8 mouse cellular contexts compared by ENCODE assay signal in genomic region chr7:28665620-28666579, GRCm38 (mm10). TPM values are rescaled to one million over a fixed set of nuclear protein-coding genes. Genes with fewer than 3 reads are reported as not detected.
DNase-seq lines count a peak whose midpoint lies in the region; ATAC-seq lines count a peak whose summit lies in the region.

No protein-coding gene starts in this region.

- no peak overlapping the region for H3K9ac ChIP-seq in heart, embryonic 11.5 days (ENCODE audit: low read depth, low read length)

- 24% methylated on average over 15 of the region's 15 CpGs for WGBS in heart, embryonic 11.5 days (ENCODE audit: insufficient replicate concordance)

- 0 out of 2 replicates have a peak, but pooled peaks cover 2% of the 10 kb centered on the region for H3K9me3 ChIP-seq in heart, embryonic 11.5 days (replicated peaks; ENCODE audit: control insufficient read depth, low read length)

- ATAC-seq in heart, embryonic 11.5 days (replicated peaks; ENCODE audit: insufficient number of reproducible peaks, low FRiP score, low TSS enrichment), result no peak
- peak; percentile 71 to 86 for ATAC-seq in hematopoietic stem cell, adult 5-6 weeks (replicated peaks in 1 of 2; ENCODE audit: insufficient read depth in 1 of 2, low FRiP score in 2 of 2, low TSS enrichment in 1 of 2, low read depth in 1 of 2, poor library complexity in 2 of 2, severe bottlenecking in 2 of 2)

- H3K27ac ChIP-seq in heart, embryonic 11.5 days (ENCODE audit: low read depth, low read length), result no peak overlapping the region

- H3K4me3 ChIP-seq in heart, embryonic 11.5 days (ENCODE audit: low read depth, low read length), result no peak overlapping the region

- H3K4me2 ChIP-seq in heart, embryonic 11.5 days, result peak overlapping the region; percentile 29

- no peaks in the 10 kb centered on the region for H3K36me3 ChIP-seq in heart, embryonic 11.5 days (ENCODE audit: control insufficient read depth, insufficient read depth, low read length)

- no peaks in the 10 kb centered on the region for H3K4me1 ChIP-seq in heart, embryonic 11.5 days (ENCODE audit: control insufficient read depth, insufficient read depth, low read length)

- DNase-seq in heart, adult 18-20 months, result no peak
- peak; percentile 43 to 51 for DNase-seq in right cerebral cortex, postnatal 10 days (ENCODE audit: low spot score in 2 of 2)
- DNase-seq in right cerebral cortex, postnatal 25 days, result no peak
- peak; percentile 31 for DNase-seq in mesoderm, embryonic 11.5 days (ENCODE audit: low read depth, low spot score)
- peak; percentile 42 for DNase-seq in thymus, postnatal 25 days
- no peak for DNase-seq in cerebellum, adult 11-12 months

- no peaks in the 10 kb centered on the region for H3K27me3 ChIP-seq in heart, embryonic 11.5 days (ENCODE audit: control insufficient read depth, insufficient read depth, low read length)

RNA-seq across cellular contexts. Expression of gene Fbxo27, which starts 26.7 kb away (rescaled TPM):
- 3.3 and 5.1 TPM in 2 replicates for polyA plus RNA-seq in heart, embryonic 11.5 days (2014; fragmentation: Nextera tagmentation; extraction: Ambion mirVana)
- under 1 TPM; 0.12 to 0.23 TPM for total RNA-seq in heart, adult 18-20 months (2021)
- not detected in 2 replicates for total RNA-seq in hematopoietic stem cell, adult 5-6 weeks (2017)

RNA-seq across cellular contexts. Expression of gene Acp7, which starts 34.8 kb away (rescaled TPM):
- 0.17 TPM in 1 of 2 replicates, not detected in the other for polyA plus RNA-seq in heart, embryonic 11.5 days (2014; fragmentation: Nextera tagmentation; extraction: Ambion mirVana)
- not detected for total RNA-seq in heart, adult 18-20 months (2021)
- not detected in 2 replicates for total RNA-seq in hematopoietic stem cell, adult 5-6 weeks (2017)

RNA-seq across cellular contexts. Expression of gene Fbxo17, which starts 50.7 kb away (rescaled TPM):
- 12.0 and 12.7 TPM in 2 replicates for polyA plus RNA-seq in heart, embryonic 11.5 days (2014; fragmentation: Nextera tagmentation; extraction: Ambion mirVana)
- under 1 TPM; 0.62 to 0.82 TPM for total RNA-seq in heart, adult 18-20 months (2021)
- total RNA-seq in hematopoietic stem cell, adult 5-6 weeks (2017), result 1.1 and 2.1 TPM in 2 replicates

Comparison
In these comparisons a context has a peak if more than half of its experiments do, and no peak if none do; other contexts are left out.
1. DNase-seq: peak in right cerebral cortex, postnatal 10 days (2 of 2), mesoderm, embryonic 11.5 days (single experiment) and thymus, postnatal 25 days (single experiment); none in heart, adult 18-20 months (0 of 2), right cerebral cortex, postnatal 25 days (single experiment) and cerebellum, adult 11-12 months (single experiment).